Mouse (Mus musculus) Patski (cell line): ENCODE measurements around the gene Cbln4. TPM values are rescaled to one million over a fixed set of nuclear protein-coding genes. Genes with fewer than 3 reads are reported as not detected.

Source experiments
- ATAC-seq: fragments of 100-300 bp; one replicate; pipeline ENCODE4 v1.8.0; 2021
- CTCF ChIA-PET: fragments of 350-600 bp; sonication (Branson Sonifier 250); formaldehyde crosslinking; loops from one replicate; lab custom pipeline; 2022; ENCODE audit warnings: inconsistent platforms; lab: Charles Lee
- POLR2A ChIA-PET: fragments of 350-600 bp; sonication (Branson Sonifier 250); formaldehyde crosslinking; loops from one replicate; lab custom pipeline; 2022; ENCODE audit warnings: antibody characterized with exemption, inconsistent platforms; lab: Charles Lee
- DNase-seq: peaks from one replicate; pipeline ENCODE4 v3.0.0-alpha.2; 2011; ENCODE audit warnings: low read depth, low spot score
- H3K27me3 ChIP-seq: fragments of 371-371 bp; one replicate; pipeline ENCODE4 v1.5.1; 2021
- CTCF ChIP-seq: fragments of 100-300 bp; IDR thresholded peaks from one replicate; pipeline ENCODE4 v1.5.1; 2021
- in situ Hi-C: fragments of 300-500 bp; cut with MboI; formaldehyde crosslinking; loops from 3 replicates; pipeline ENCODE4 v1.11.1; 2018; ENCODE audit warnings: low pct_unique_long_range_greater_than_20kb, mixed read lengths
- polyA plus RNA-seq: library from polyadenylated mRNA; unstranded; gene quantifications from one replicate; pipeline ENCODE4 v1.2.3, GENCODE M21; 2021

Cbln4 gene
- polyA plus RNA-seq: not detected

DNA sequence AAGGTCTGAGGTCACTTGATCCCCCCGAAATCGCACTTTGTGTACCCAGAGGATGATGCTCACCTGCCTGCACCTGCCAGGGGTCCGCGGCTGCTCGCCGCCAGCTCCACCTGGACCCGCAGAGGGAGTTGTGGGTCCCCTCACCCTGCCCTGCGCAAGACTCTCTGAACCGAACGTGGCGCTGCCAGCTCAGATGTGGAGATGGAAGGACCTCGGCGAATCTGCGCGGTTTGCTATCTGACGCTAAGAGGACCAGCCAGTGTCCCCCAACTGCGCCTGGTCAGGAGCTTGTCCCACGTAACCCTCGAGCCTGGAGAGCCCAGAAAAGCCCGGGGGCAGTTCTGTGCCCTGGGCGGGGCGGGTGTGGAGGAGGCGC is at the start of gene Cbln4:
Gene Cbln4 (minus strand): TSS at position 232 of the 376 bp plus-strand sequence.
- in situ Hi-C loops: no loop called here
- ChIA-PET POLR2A (no interaction called here), CTCF (no interaction called here)
- ATAC-seq (no peak), DNase-seq (no peak)
- H3K27me3 ChIP-seq: no peaks in the 10 kb centered on the region
- no peak for TF ChIP-seq CTCF

DNA sequence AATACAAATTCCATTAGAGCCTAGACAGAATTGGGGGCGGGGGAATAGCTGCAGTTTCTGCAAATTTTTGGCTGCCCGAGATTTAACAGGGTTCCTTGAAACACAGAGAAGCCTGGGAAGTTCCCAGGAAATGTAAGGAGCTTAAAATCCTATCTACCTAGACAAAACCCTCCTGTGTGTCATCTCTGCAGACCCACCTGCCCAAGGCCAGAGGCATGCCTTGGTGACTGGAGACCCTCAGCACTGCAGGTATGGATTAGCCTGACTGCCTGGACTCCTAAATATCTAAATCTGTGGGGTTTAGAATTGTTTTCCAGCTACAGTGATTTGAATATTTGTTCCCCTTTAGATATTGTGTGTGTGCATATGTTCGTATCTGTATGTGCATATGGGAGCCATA is 35.3 kb upstream of the Cbln4 start:
- no peaks in the 10 kb centered on the region for H3K27me3 ChIP-seq
- no peak for TF ChIP-seq CTCF
- DNase-seq (no peak), ATAC-seq (no peak)
- in situ Hi-C loops: no loop called here
- ChIA-PET CTCF (no interaction called here), POLR2A (no interaction called here)

GRCm38 (mm10) chr2:172076295-172076694 is 33.0 kb upstream of the Cbln4 start:
- CTCF ChIA-PET: no interaction called here

DNA sequence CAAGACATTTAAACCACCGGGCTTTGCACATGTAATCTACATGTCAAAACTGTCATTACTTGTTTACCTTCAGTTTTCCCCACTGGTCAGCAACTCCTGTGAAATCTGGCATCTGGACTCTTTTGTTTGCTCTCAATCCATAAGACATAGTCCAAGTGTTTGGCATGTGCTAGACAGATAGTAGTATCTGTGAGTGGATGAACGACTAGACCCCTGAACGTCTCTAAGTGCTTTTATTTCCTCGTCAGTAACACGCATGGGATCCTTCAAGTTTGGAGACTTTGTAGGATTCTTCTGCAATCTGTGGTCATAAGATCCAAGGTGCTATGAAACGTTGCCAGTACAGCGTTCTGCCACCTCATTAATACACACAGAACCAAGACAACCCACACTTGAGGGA is 19.6 kb upstream of the Cbln4 start:
- ChIA-PET CTCF (no interaction called here), POLR2A (no interaction called here)
- in situ Hi-C loops: no loop called here
- TF ChIP-seq CTCF: no peak
- no peaks in the 10 kb centered on the region for H3K27me3 ChIP-seq
- DNase-seq (no peak), ATAC-seq (no peak)

More at GRCm38 (mm10) chr2:172076295-172076694, 33.0 kb upstream of the Cbln4 start:
- POLR2A ChIA-PET: no interaction called here
- H3K27me3 ChIP-seq: no peaks in the 10 kb centered on the region
- in situ Hi-C loops: no loop called here
- no peak for TF ChIP-seq CTCF
- DNase-seq: no peak
- no peak for ATAC-seq

- in situ Hi-C loops: no loop called here
These were observed 16.5 kb upstream of the Cbln4 start for GRCm38 (mm10) chr2:172059747-172060146.

DNA sequence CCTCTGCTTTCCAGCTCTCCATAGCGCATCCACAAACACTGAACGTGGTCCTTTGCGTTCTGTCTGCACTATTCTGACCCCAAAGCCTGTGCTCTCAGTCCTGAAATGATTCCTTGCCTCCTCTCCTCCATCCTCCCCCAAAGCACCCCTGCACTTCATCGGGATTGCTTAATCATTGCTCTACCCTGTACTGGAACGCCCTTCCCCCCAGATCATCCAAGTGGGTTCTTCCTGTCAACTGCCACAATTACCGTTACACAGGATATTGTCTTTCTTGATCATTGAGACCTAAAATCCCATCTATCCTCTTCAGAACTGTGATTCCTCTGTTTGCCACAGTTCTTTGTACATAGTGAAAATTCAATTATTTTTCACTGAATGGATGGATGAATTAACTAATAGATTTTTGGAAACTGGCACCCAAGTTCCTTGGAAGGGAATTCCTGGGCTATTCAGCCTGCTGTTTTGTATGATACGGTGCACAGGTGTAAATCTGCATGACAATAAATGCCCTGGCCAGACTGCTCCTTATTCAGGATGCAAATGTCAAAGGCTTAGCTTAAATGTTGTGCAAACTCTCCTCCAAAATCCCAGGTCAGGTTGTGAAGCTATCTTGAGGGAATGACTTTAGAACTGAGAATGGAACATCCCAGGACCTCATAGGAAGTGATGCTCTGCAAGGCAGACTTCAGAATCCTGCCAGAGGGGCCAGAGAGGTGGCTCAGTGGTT is 15.8 kb upstream of the Cbln4 start:
- no peaks in the 10 kb centered on the region for H3K27me3 ChIP-seq
- ChIA-PET POLR2A (no interaction called here), CTCF (no interaction called here)
- no peak for TF ChIP-seq CTCF
- in situ Hi-C loops: no loop called here
- DNase-seq: no peak
- no peak for ATAC-seq

More at GRCm38 (mm10) chr2:172059747-172060146, 16.5 kb upstream of the Cbln4 start:
- ChIA-PET CTCF (no interaction called here), POLR2A (no interaction called here)
- no peak for TF ChIP-seq CTCF
- H3K27me3 ChIP-seq: no peaks in the 10 kb centered on the region
- ATAC-seq: no peak
- no peak for DNase-seq

DNA sequence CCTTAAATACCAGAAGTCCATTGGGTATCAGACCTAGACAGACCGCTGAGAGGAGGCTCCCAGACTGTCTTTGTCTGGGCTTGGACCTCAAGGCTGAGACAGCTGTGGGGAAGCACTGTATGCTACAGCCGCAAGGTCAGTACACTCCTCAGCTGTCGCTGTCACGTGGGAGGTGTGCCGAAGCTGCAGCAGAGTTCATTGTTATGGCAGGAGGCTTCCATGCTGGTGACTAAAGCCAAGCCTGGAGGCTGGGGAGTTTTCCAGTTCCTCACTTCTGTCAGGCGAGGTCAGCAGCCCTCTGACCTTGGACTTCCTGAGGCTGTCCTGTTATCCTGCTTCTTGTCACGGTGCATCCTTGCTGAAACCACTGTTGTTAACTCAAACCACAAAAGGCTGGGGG is 2.7 kb upstream of the Cbln4 start:
- TF ChIP-seq CTCF: no peak
- H3K27me3 ChIP-seq: no peaks in the 10 kb centered on the region
- ChIA-PET POLR2A (no interaction called here), CTCF (no interaction called here)
- ATAC-seq (no peak), DNase-seq (no peak)
- in situ Hi-C loops: no loop called here

GRCm38 (mm10) chr2:172042607-172043234 is 545 bp downstream of the Cbln4 start:
- DNase-seq: no peak
- H3K27me3 ChIP-seq: no peaks in the 10 kb centered on the region
- no peak for ATAC-seq
- POLR2A ChIA-PET: no interaction called here
- TF ChIP-seq CTCF: no peak
- in situ Hi-C loops: no loop called here
- CTCF ChIA-PET: no interaction called here

DNA sequence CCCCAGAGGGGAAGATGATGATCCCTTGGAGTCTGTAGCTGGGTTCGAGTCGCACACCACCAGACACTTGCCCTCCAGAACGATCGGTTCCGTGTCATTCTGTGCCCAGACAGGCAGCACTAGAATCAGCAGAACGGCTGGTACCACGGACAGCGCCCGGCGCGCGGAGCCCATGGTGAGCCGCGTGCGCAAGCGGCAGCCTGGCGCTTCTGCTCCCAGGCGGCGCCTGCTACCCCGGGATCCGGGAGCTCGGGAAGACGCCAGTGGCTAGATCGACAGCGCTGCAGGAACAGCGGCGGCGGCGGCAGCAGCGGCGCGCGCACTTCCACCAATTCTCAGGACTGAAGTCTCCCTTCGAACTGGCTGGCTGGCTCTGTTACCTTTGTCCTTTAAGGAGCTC is 1.1 kb downstream of the Cbln4 start:
- H3K27me3 ChIP-seq: no peaks in the 10 kb centered on the region
- in situ Hi-C loops: no loop called here
- CTCF ChIA-PET: no interaction called here

DNA sequence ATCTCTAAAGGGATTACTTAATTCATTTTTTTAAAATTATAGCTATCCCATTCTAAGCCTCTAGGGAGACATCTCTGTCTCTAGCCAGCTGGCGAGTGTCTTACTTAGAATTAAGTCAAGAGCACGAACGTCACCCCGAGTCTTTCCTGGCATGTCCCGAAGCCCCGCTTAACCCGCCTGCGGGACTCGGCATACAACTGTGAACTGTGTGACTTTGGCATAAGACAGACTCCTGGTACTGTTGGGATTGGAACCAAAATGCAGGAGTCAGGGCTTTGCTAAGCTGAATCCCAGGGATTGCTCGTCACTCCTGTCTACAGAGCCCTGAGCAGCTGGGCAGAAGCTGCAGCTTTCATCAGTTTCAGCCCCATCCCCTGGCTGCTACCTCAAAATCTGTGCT is 2.4 kb downstream of the Cbln4 start:
- no peak for ATAC-seq
- DNase-seq: no peak
- in situ Hi-C loops: no loop called here
- no peaks in the 10 kb centered on the region for H3K27me3 ChIP-seq
- CTCF ChIA-PET: no interaction called here
- POLR2A ChIA-PET: no interaction called here
- TF ChIP-seq CTCF: no peak

More for the DNA sequence above, 1.1 kb downstream of the Cbln4 start:
- ATAC-seq (no peak), DNase-seq (no peak)
- POLR2A ChIA-PET: no interaction called here
- no peak for TF ChIP-seq CTCF

GRCm38 (mm10) chr2:172039601-172040000 is 3.7 kb downstream of the Cbln4 start:
- no peaks in the 10 kb centered on the region for H3K27me3 ChIP-seq
- ChIA-PET CTCF (no interaction called here), POLR2A (no interaction called here)
- no peak for TF ChIP-seq CTCF
- DNase-seq (no peak), ATAC-seq (no peak)
- in situ Hi-C loops: no loop called here
